8 mouse cellular contexts compared by ENCODE assay signal in the genomic region with DNA sequence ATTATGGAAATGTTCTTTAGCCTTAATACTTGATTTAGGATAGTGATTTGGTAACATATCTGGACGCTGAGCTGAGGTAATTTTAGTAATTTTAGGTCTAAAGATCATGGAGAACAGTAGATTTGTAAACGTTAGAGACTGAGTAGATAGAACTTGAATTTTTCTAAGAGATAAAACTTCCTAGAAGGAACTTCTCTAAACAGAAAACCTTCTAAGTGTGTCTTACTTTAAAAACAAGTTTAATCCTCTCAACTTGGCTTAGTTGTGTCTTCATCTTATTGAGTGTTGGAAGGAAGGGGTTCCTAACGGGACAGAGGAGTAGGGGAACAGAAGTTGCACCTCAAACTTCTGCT.
A peak's percentile ranks its signal among the peaks of the same experiment; 100 is the strongest.
DNase-seq lines count a peak whose midpoint lies in the region; ATAC-seq and TF ChIP-seq lines count a peak whose summit lies in the region.

No protein-coding gene starts in this region.

- ATAC-seq in megakaryocyte, adult 5-6 weeks (ENCODE audit: poor library complexity, severe bottlenecking) = no peak
- ATAC-seq in limb, embryonic 15.5 days (ENCODE audit: insufficient number of reproducible peaks, low FRiP score, low TSS enrichment, low read depth) = no peak
- no peak for ATAC-seq in stomach, embryonic 15.5 days (ENCODE audit: insufficient read depth, low FRiP score, low read depth)

- peak overlapping the region; percentile 83 for H3K4me2 ChIP-seq in limb, embryonic 15.5 days
- H3K4me2 ChIP-seq in stomach, embryonic 15.5 days = peak overlapping the region; percentile 81

- no peaks in the 10 kb centered on the region for H3K9me3 ChIP-seq in megakaryocyte, embryonic 14.5 days
- no peaks in the 10 kb centered on the region for H3K9me3 ChIP-seq in limb, embryonic 15.5 days
- no peaks in the 10 kb centered on the region for H3K9me3 ChIP-seq in stomach, embryonic 15.5 days

- no peak for DNase-seq in cerebellum, adult 2 months
- DNase-seq in cerebellum, adult 18-20 months = no peak
- DNase-seq in retina, postnatal 1 day = no peak
- no peak for DNase-seq in embryo, embryonic 10.5 days (ENCODE audit: low spot score)

- H3K36me3 ChIP-seq in megakaryocyte, embryonic 14.5 days (replicated peaks; ENCODE audit: low read length) = peaks cover 22% of the 10 kb centered on the region
- H3K36me3 ChIP-seq in limb, embryonic 15.5 days = no peaks in the 10 kb centered on the region
- no peaks in the 10 kb centered on the region for H3K36me3 ChIP-seq in stomach, embryonic 15.5 days

- H3K4me3 ChIP-seq in cerebellum, adult 2 months (replicated peaks; ENCODE audit: insufficient read depth, low read depth, low read length) = peak overlapping the region; percentile 98
- H3K4me3 ChIP-seq in megakaryocyte, embryonic 14.5 days (replicated peaks) = peak overlapping the region; percentile 98
- H3K4me3 ChIP-seq in limb, embryonic 15.5 days = peak overlapping the region; percentile 63
- peak overlapping the region; percentile 81 for H3K4me3 ChIP-seq in stomach, embryonic 15.5 days (replicated peaks)

- H3K4me1 ChIP-seq in cerebellum, adult 2 months (ENCODE audit: control insufficient read depth, insufficient read depth, low read length) = peaks cover 4% of the 10 kb centered on the region
- H3K4me1 ChIP-seq in megakaryocyte, embryonic 14.5 days = peaks cover 68% of the 10 kb centered on the region
- H3K4me1 ChIP-seq in limb, embryonic 15.5 days = peaks cover 18% of the 10 kb centered on the region
- peaks cover 8% of the 10 kb centered on the region for H3K4me1 ChIP-seq in stomach, embryonic 15.5 days

- no peak for TF ChIP-seq CTCF in cerebellum, adult 2 months (IDR thresholded peaks at IDR 0.05; ENCODE audit: borderline replicate concordance, insufficient read depth, low read depth, low read length)

- WGBS in cerebellum, adult 2 months = 79% methylated on average over 3 of the region's 3 CpGs
- WGBS in limb, embryonic 15.5 days = 52% methylated on average over 3 of the region's 3 CpGs
- WGBS in stomach, embryonic 15.5 days = 36% methylated on average over 3 of the region's 3 CpGs

- no peaks in the 10 kb centered on the region for H3K27me3 ChIP-seq in cerebellum, adult 2 months (ENCODE audit: control insufficient read depth, insufficient read depth, low read length)
- H3K27me3 ChIP-seq in megakaryocyte, embryonic 14.5 days (replicated peaks) = no peaks in the 10 kb centered on the region
- H3K27me3 ChIP-seq in limb, embryonic 15.5 days = 0 out of 2 replicates have a peak, but pooled peaks cover 2% of the 10 kb centered on the region
- H3K27me3 ChIP-seq in stomach, embryonic 15.5 days (replicated peaks) = no peaks in the 10 kb centered on the region

- TF ChIP-seq POLR2A in cerebellum, adult 2 months (IDR thresholded peaks at IDR 0.05; ENCODE audit: borderline replicate concordance, insufficient read depth, low read length) = no peak

- no peak overlapping the region for H3K27ac ChIP-seq in cerebellum, adult 2 months (ENCODE audit: insufficient read depth, low read length)
- no peak overlapping the region for H3K27ac ChIP-seq in limb, embryonic 15.5 days
- H3K27ac ChIP-seq in stomach, embryonic 15.5 days = no peak overlapping the region; the same call in 1 of the 2 replicates

- H3K9ac ChIP-seq in limb, embryonic 15.5 days = no peak overlapping the region
- no peak overlapping the region for H3K9ac ChIP-seq in stomach, embryonic 15.5 days
